Mouse (Mus musculus) heart, embryonic 15.5 days (tissue): ENCODE results near the gene Atp7a. TPM values are rescaled to one million over a fixed set of nuclear protein-coding genes. Genes with fewer than 3 reads are reported as not detected.
A peak's percentile ranks its signal among the peaks of the same experiment; 100 is the strongest.

Source experiments
- ATAC-seq: fragments of 200-750 bp; cut with Nextera tagmentation; replicated peaks from 2 replicates; pipeline ENCODE4 v1.8.0; 2017; ENCODE audit warnings: low read depth, moderate TSS enrichment; ENCODE audit not compliant: insufficient number of reproducible peaks, insufficient read depth, low FRiP score
- H3K27ac ChIP-seq: fragments of 300-500 bp; sonication (generic); 2 replicates; pipeline ENCODE4 v1.5.1; 2015; ENCODE audit warnings: mild to moderate bottlenecking, inconsistent platforms
- H3K27me3 ChIP-seq: fragments of 300-500 bp; sonication (generic); 2 replicates; pipeline ENCODE4 v1.6.1; 2015; ENCODE audit warnings: inconsistent platforms
- H3K36me3 ChIP-seq: fragments of 300-500 bp; sonication (generic); 2 replicates; pipeline ENCODE4 v1.6.1; 2015; ENCODE audit warnings: mild to moderate bottlenecking, inconsistent platforms
- H3K4me1 ChIP-seq: fragments of 300-500 bp; sonication (generic); replicated peaks from 2 replicates; pipeline ENCODE4 v1.6.1; 2015; ENCODE audit warnings: inconsistent platforms
- H3K4me2 ChIP-seq: fragments of 300-500 bp; sonication (generic); 2 replicates; pipeline ENCODE4 v1.6.1; 2015; ENCODE audit warnings: inconsistent platforms, mild to moderate bottlenecking, moderate library complexity
- H3K4me3 ChIP-seq: fragments of 300-500 bp; sonication (generic); 2 replicates; pipeline ENCODE4 v1.5.1; 2015; ENCODE audit warnings: mild to moderate bottlenecking, inconsistent platforms
- H3K9ac ChIP-seq: fragments of 300-500 bp; sonication (generic); 2 replicates; pipeline ENCODE4 v1.6.1; 2015; ENCODE audit warnings: mild to moderate bottlenecking, inconsistent platforms
- H3K9me3 ChIP-seq: fragments of 300-500 bp; sonication (generic); replicated peaks from 2 replicates; pipeline ENCODE4 v1.6.1; 2016; ENCODE audit warnings: inconsistent platforms
- WGBS: fragments of 180-500 bp; shearing (Covaris S2); methylation state at CpG from one replicate; pipeline ENCODE4 v1.1.7; 2015; ENCODE audit warnings: mixed read lengths; 5-methylcytosine and 5-hydroxymethylcytosine counted together
- polyA plus RNA-seq: library from polyadenylated mRNA; unstranded; fragments of >200 nt; fragmentation: Nextera tagmentation; extraction: Ambion mirVana; gene quantifications from 2 replicates; pipeline ENCODE4 v1.2.1, GENCODE M21; 2015

Gene Atp7a
- polyA plus RNA-seq, 1 experiment from 2014 or later: 10.6 TPM

DNA sequence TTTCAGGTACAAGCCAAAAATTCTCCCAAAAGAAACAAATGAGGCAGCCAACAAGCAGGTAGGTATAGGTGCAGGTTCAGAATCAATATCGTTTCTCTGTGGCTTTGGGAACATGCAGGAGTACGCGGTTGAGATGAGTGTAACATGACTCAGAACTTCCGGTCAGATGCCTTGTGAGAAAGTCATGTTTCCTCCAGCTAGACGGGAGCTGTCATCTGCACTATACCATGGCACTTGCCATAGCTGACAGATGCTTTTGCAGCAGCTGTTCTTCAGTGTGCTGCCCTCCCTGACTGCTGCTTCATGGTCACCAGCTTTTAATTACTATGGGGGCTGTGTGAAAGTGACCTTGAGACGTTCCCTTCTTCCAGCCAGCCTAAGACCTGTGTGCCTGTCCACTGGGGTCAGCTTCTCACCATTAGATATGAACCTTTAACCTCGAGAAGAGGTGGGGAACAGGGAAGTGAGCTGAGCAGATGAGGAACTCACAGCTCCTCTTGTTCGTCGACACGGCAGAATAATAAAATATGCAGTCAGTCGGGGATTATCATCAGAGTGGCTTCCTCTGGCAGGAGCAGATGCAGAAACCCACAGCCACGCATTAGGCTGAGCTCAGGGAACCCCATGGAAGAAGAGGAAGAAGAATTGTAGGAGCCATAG lies 109.0 kb downstream of the Atp7a start:
- ATAC-seq: no peak; the same call in 1 of the 2 replicates
- Histone ChIP-seq H3K36me3 (no peaks in the 10 kb centered on the region), H3K9me3 (no peaks in the 10 kb centered on the region), H3K4me1 (no peaks in the 10 kb centered on the region), H3K4me2 (peak overlapping the region; percentile 37; the same call in 1 of the 2 replicates), H3K27ac (peak overlapping the region; percentile 20; the same call in 1 of the 2 replicates), H3K4me3 (no peak overlapping the region), H3K9ac (no peak overlapping the region), H3K27me3 (no peaks in the 10 kb centered on the region)
- 27% methylated on average over 12 of the region's 12 CpGs for WGBS

DNA sequence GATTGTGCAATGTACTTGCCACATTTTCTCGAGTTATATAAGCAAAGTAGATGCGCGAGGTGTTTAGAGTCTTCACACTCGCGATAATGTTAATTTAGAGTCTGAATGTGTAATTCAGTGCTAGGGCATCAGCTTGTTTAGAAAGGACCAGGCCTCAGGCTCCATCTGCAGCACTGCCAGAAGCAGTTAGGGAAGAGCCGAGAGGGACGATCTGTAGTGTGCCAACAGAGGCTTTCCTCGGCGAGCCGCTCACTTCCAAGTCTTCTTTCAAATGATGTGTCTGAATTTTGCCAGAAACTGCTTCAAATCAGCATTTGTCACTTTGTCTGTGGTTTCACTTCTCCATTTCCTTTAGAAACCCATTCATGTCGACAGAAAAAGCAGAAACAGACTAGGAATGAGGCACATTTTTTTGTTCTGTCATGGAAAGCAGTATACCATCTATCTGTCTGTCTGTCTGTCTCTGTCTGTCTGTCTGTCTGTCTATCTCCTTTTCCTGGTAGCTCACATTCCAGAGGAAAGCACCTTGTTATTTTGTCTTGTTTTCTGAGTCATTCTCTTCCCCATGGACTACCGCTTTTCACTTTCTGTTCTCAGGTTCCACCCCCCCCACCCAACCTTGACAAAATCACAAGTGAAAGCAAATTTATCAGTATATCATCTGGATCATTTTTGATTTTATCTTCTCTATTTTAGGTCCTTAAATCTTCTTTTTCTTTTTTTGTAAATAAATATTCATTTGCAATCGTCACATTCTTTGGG lies 112.4 kb downstream of the Atp7a start:
- no peaks in the 10 kb centered on the region for H3K36me3 ChIP-seq
- H3K27ac ChIP-seq: no peak overlapping the region
- no peaks in the 10 kb centered on the region for H3K4me1 ChIP-seq
- no peak overlapping the region for H3K4me3 ChIP-seq
- no peak overlapping the region for H3K9ac ChIP-seq
- H3K9me3 ChIP-seq: no peaks in the 10 kb centered on the region
- no peak for ATAC-seq
- 75% methylated on average over 13 of the region's 13 CpGs for WGBS
- no peak overlapping the region for H3K4me2 ChIP-seq
- no peaks in the 10 kb centered on the region for H3K27me3 ChIP-seq

GRCm38 (mm10) chrX:106142936-106143335 lies 115.9 kb downstream of the Atp7a start, which contains the start of gene Tlr13:
Tlr13 (plus strand) TSS chrX:106143204.
- Histone ChIP-seq H3K9ac (no peak within 1 kb of the TSS), H3K4me2 (no peak within 1 kb of the TSS), H3K36me3 (no peaks in the 10 kb centered on the region), H3K27ac (no peak within 1 kb of the TSS), H3K4me3 (no peak within 1 kb of the TSS), H3K27me3 (no peaks in the 10 kb centered on the region), H3K4me1 (no peaks in the 10 kb centered on the region), H3K9me3 (no peaks in the 10 kb centered on the region)
- 71% methylated on average over 6 of the region's 6 CpGs for WGBS
- ATAC-seq: no peak

GRCm38 (mm10) chrX:106148185-106148584 lies 121.1 kb downstream of the Atp7a start:
- Histone ChIP-seq H3K4me3 (no peak overlapping the region), H3K9ac (no peak overlapping the region), H3K27ac (no peak overlapping the region), H3K4me2 (no peak overlapping the region), H3K27me3 (no peaks in the 10 kb centered on the region), H3K4me1 (no peaks in the 10 kb centered on the region), H3K36me3 (no peaks in the 10 kb centered on the region), H3K9me3 (no peaks in the 10 kb centered on the region)
- no peak for ATAC-seq
- WGBS: 92% methylated on average over 1 of the region's 1 CpGs

GRCm38 (mm10) chrX:106149460-106149859 lies 122.4 kb downstream of the Atp7a start:
- Histone ChIP-seq H3K27ac (no peak overlapping the region), H3K9me3 (no peaks in the 10 kb centered on the region), H3K4me2 (no peak overlapping the region), H3K27me3 (no peaks in the 10 kb centered on the region), H3K9ac (no peak overlapping the region), H3K36me3 (no peaks in the 10 kb centered on the region), H3K4me1 (no peaks in the 10 kb centered on the region), H3K4me3 (no peak overlapping the region)
- no peak for ATAC-seq
- WGBS: 79% methylated on average over 3 of the region's 3 CpGs

GRCm38 (mm10) chrX:106154180-106154586 lies 127.1 kb downstream of the Atp7a start:
- H3K9ac ChIP-seq: no peak overlapping the region
- no peaks in the 10 kb centered on the region for H3K4me1 ChIP-seq
- H3K27ac ChIP-seq: no peak overlapping the region
- no peaks in the 10 kb centered on the region for H3K36me3 ChIP-seq
- H3K27me3 ChIP-seq: no peaks in the 10 kb centered on the region
- no peaks in the 10 kb centered on the region for H3K9me3 ChIP-seq
- no peak overlapping the region for H3K4me3 ChIP-seq
- no peak overlapping the region for H3K4me2 ChIP-seq
- no peak for ATAC-seq

- H3K27me3 ChIP-seq: no peaks in the 10 kb centered on the region
- H3K36me3 ChIP-seq: no peaks in the 10 kb centered on the region
- no peak overlapping the region for H3K4me3 ChIP-seq
- H3K9ac ChIP-seq: no peak overlapping the region
- WGBS: 63% methylated on average over 4 of the region's 4 CpGs
- no peaks in the 10 kb centered on the region for H3K9me3 ChIP-seq
- no peak overlapping the region for H3K27ac ChIP-seq
- H3K4me2 ChIP-seq: no peak overlapping the region
- no peak for ATAC-seq
- no peaks in the 10 kb centered on the region for H3K4me1 ChIP-seq
Measured at GRCm38 (mm10) chrX:106155892-106156291, 128.8 kb downstream of the Atp7a start.

DNA sequence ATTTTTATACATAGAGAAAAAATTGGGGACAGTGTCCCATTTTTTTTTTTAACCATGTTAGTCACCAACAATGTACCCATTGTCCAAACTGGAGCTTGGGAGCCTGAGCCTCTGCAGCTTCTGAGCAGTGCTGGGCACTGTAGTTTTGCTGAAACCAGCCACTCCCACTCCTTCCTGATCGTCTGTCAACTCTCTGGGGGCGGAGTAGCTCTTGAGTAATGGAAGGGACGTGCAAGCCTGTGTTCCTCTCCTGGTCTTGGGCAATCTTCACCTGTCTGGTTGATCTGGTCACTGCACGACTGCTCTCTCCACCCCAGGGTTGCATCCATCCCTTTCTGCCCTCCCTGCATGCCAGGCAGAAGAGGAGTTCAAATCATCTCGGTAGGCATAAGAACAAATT lies 136.9 kb downstream of the Atp7a start:
- Histone ChIP-seq H3K27me3 (no peaks in the 10 kb centered on the region), H3K27ac (no peak overlapping the region), H3K36me3 (no peaks in the 10 kb centered on the region), H3K4me1 (no peaks in the 10 kb centered on the region), H3K9me3 (no peaks in the 10 kb centered on the region), H3K4me3 (no peak overlapping the region), H3K9ac (no peak overlapping the region), H3K4me2 (no peak overlapping the region)
- no peak for ATAC-seq
- 39% methylated on average over 5 of the region's 5 CpGs for WGBS

- 70% methylated on average over 5 of the region's 5 CpGs for WGBS
- no peaks in the 10 kb centered on the region for H3K36me3 ChIP-seq
- H3K9me3 ChIP-seq: no peaks in the 10 kb centered on the region
- H3K4me3 ChIP-seq: no peak overlapping the region
- H3K27ac ChIP-seq: no peak overlapping the region
- H3K27me3 ChIP-seq: no peaks in the 10 kb centered on the region
- no peaks in the 10 kb centered on the region for H3K4me1 ChIP-seq
- H3K4me2 ChIP-seq: no peak overlapping the region
- no peak for ATAC-seq
- no peak overlapping the region for H3K9ac ChIP-seq
Measured at GRCm38 (mm10) chrX:106164555-106164954, 137.5 kb downstream of the Atp7a start.

DNA sequence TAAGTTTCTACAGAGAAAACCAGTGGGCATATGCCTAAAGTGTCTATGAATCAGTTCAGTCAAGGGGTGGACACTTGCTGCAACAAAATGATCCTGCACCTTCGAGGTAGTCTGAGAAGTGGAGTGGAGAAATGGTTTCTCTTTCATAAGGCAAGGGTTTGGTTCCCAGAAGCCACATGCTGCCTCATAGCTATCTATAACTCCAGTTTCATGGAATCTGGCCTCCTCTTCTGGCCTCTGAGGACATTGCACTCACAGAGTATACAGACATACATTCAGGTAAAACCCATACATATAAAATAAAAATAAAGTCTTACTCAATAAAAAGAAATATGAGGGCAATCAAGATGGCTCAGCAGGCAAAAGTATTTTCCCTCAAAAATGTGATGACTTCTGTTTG lies 138.0 kb downstream of the Atp7a start:
- Histone ChIP-seq H3K4me2 (no peak overlapping the region), H3K4me3 (no peak overlapping the region), H3K27ac (no peak overlapping the region), H3K27me3 (no peaks in the 10 kb centered on the region), H3K9ac (no peak overlapping the region), H3K4me1 (no peaks in the 10 kb centered on the region), H3K9me3 (no peaks in the 10 kb centered on the region), H3K36me3 (no peaks in the 10 kb centered on the region)
- 60% methylated on average over 1 of the region's 1 CpGs for WGBS
- ATAC-seq: no peak

- Histone ChIP-seq H3K4me2 (peak overlapping the region; percentile 58), H3K36me3 (no peaks in the 10 kb centered on the region), H3K4me1 (no peaks in the 10 kb centered on the region), H3K4me3 (peak overlapping the region; percentile 41), H3K9me3 (no peaks in the 10 kb centered on the region), H3K9ac (peak overlapping the region; percentile 19), H3K27ac (no peak overlapping the region), H3K27me3 (no peaks in the 10 kb centered on the region)
- 18% methylated on average over 18 of the region's 18 CpGs for WGBS
- ATAC-seq: peak; percentile 53; the same call in 1 of the 2 replicates
Measured at GRCm38 (mm10) chrX:106171106-106171852, 144.2 kb downstream of the Atp7a start.
